Mouse (Mus musculus) ES-Bruce4 (cell line): ENCODE results near the gene Tead3.

Experiments used
- CTCF ChIP-seq: IDR thresholded peaks from one replicate; pipeline ENCODE4 v1.8.1; 2011; ENCODE audit warnings: low read depth, low read length
- EP300 ChIP-seq: IDR thresholded peaks from 2 replicates; pipeline ENCODE4 v1.6.1; 2011; ENCODE audit warnings: low read depth, low read length; ENCODE audit not compliant: insufficient read depth

DNA sequence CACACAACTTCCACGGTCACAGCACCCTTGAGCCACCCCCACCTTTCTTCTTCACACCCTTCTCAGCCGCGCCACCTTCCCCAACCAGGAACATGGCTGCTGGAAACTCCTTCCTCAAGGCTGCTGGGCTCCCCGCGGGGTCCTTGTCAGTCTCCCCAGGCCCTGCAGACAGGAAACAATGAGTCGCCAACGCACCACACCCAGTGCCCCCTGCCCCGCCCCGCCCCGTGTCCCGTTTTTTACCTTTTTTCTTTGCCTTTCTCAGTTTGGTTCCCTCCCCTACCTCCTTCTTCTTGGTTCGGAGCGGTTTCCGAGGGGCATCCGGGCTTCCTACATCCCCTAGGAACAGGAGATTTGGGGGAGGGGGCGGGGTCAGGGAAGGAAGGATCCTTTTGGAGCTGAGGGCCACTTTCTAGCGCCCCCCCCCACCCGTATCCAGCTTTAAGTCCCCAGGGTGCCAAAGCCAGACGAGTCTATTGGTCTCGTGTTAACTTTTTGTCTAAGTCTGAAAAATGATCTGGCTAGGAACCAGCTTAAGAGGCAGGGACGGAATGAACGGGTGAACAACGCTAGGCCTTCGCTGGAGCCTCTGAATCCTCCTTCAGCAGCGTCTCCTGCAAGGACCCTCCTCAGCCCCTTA, 12.2 kb upstream of the Tead3 start:
- TF ChIP-seq EP300 (0 out of 2 replicates have a peak, but pooled peaks have one; percentile 32), CTCF (no peak)
